Mouse (Mus musculus) midbrain, embryonic 10.5 days (tissue): ENCODE measurements at regions not wholly inside any gene's neighbourhood (a gene's known extent, or its start where the extent isn't known, plus 50 kb on each side); places are given as distances from the start of the nearest gene placed in this dataset.

Source experiments
- DNase-seq: peaks from one replicate; pipeline ENCODE4 v3.0.0-alpha.2; 2017; ENCODE audit warnings: low spot score
- H3K27ac ChIP-seq: fragments of 300-500 bp; sonication (generic); replicated peaks from 2 replicates; pipeline ENCODE4 v1.5.1; 2016; ENCODE audit warnings: mild to moderate bottlenecking
- H3K27me3 ChIP-seq: fragments of 300-500 bp; sonication (generic); 2 replicates; pipeline ENCODE4 v1.6.1; 2016; ENCODE audit warnings: low read depth, mild to moderate bottlenecking; ENCODE audit not compliant: poor library complexity, severe bottlenecking
- H3K36me3 ChIP-seq: fragments of 300-500 bp; sonication (generic); 2 replicates; pipeline ENCODE4 v1.6.1; 2016; ENCODE audit warnings: mild to moderate bottlenecking, moderate library complexity
- H3K4me1 ChIP-seq: fragments of 300-500 bp; sonication (generic); 2 replicates; pipeline ENCODE4 v1.6.1; 2016
- H3K4me3 ChIP-seq: fragments of 300-500 bp; sonication (generic); 2 replicates; pipeline ENCODE4 v1.5.1; 2016; ENCODE audit warnings: mild to moderate bottlenecking, moderate library complexity
- H3K9me3 ChIP-seq: fragments of 300-500 bp; sonication (generic); replicated peaks from 2 replicates; pipeline ENCODE4 v1.6.1; 2016; ENCODE audit warnings: mild to moderate bottlenecking
- WGBS: fragments of 180-500 bp; shearing (Covaris S2); methylation state at CpG from one replicate; pipeline ENCODE4 v1.1.7; 2016; 5-methylcytosine and 5-hydroxymethylcytosine counted together

DNA sequence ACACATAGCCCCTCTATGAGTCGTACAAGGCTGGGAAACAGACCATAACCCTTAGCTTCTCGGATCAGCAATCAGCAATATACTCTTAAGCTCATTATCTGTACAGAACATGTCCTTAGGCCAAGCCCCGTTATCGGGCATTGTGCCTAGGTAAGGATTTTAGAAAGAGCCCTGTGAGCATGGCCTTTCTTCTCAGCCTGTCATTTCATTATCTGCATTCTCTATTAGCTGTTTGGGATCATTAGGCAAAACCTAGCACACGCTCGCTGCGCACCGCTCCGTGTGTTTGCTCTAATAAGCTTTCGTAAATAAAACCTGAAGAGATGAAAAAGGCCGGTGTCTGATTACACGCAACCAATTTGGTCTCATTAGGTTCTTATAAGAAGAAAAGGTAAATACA lies 2507.1 kb upstream of the 5930422O12Rik start:
- Histone ChIP-seq H3K36me3 (no peaks in the 10 kb centered on the region), H3K27ac (no peak overlapping the region), H3K27me3 (no peaks in the 10 kb centered on the region; the same call in 1 of the 2 replicates), H3K4me3 (no peak overlapping the region), H3K9me3 (no peaks in the 10 kb centered on the region), H3K4me1 (peaks cover 14% of the 10 kb centered on the region)
- WGBS: 88% methylated on average over 12 of the region's 12 CpGs
- no peak for DNase-seq

DNA sequence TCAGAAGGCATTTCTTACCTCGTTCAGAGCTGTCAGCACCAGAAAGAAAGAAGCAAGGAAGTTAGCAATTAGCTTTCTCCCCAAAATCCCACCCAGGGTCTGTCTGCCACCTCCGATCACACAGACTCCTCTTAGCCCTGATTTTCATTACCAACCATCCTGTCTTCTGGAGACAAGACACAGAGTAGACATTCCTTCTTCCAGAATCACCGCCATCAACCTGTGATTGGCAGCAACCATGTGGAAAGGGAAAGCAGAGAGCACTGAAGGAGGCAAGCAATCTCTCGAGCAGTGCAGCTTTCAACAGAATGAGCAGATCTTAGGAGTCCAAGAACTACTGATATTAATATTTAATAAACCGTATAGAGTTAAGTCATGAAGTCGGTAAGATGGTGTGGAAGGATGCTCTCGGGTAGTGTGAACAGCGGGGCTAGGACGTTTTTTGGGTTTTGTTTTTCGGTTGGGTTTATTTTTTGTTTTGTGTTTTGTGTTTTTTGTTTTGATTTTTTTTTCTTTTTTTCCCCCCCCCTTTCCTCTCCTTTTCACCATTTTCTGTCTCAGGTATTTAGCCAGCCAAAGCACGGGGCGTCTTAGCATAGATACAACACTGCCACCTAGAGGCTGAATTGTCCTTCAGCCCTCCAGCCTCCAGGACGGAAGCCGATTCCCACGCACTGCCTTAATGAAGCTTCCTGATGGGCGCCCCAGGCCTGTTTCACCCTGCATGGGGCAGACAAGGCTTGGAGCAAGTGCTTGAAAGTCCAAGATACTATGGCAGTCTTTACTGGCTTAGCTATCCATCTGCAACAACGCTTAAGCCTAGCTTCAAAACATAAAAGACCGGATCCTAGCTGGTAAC lies 2505.0 kb upstream of the 5930422O12Rik start:
- H3K36me3 ChIP-seq: no peaks in the 10 kb centered on the region
- H3K4me3 ChIP-seq: 0 out of 2 replicates have a peak overlapping the region, but pooled peaks have one; percentile 30
- H3K4me1 ChIP-seq: peaks cover 11% of the 10 kb centered on the region
- no peaks in the 10 kb centered on the region for H3K9me3 ChIP-seq
- DNase-seq: peak; percentile 74
- WGBS: 41% methylated on average over 18 of the region's 18 CpGs
- H3K27me3 ChIP-seq: no peaks in the 10 kb centered on the region; the same call in 1 of the 2 replicates
- H3K27ac ChIP-seq: peak overlapping the region; percentile 50

DNA sequence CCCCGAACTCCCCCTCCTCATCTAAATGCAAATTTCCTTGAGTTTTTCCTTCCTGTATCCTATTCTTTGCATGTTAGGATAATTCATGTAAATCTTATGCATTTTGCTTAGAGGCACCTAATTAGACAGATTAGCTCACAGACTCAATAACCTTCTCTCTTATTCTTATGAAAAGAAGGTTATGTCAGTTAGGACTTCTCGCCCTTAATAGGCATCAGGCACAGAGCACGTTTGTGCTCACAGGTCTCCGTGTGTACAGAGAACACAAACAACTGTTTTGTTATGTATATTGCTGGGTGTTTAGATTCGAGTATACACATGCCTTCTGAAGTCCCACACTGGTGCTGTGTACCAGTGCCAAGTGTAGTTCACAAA lies 2504.4 kb upstream of the 5930422O12Rik start:
- Histone ChIP-seq H3K4me1 (peaks cover 11% of the 10 kb centered on the region), H3K27me3 (no peaks in the 10 kb centered on the region; the same call in 1 of the 2 replicates), H3K27ac (peak overlapping the region; percentile 50), H3K36me3 (no peaks in the 10 kb centered on the region), H3K4me3 (0 out of 2 replicates have a peak overlapping the region, but pooled peaks have one; percentile 30), H3K9me3 (no peaks in the 10 kb centered on the region)
- DNase-seq: no peak
- 30% methylated on average over 5 of the region's 5 CpGs for WGBS

DNA sequence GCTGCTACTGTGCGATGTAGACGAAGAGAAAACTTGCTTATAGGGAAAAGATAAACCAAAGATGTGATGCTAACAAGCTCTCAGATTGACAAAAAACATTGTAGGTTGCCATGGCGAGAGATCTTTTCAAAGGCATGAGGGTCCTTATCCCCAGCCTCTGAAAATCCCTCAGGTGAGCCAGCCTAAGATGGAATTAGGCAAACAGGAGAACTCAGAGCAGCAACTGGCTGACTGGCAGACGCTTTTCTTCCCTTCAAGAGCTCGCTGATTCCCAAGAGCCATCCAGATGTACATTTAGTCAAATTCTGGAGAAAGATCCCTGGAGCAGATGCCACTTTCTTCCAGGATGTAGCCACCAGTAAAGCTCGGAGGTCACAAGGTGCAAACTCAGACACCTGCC lies 2503.9 kb upstream of the 5930422O12Rik start:
- H3K27me3 ChIP-seq: no peaks in the 10 kb centered on the region; the same call in 1 of the 2 replicates
- WGBS: 58% methylated on average over 6 of the region's 6 CpGs
- DNase-seq: no peak
- no peaks in the 10 kb centered on the region for H3K36me3 ChIP-seq
- H3K27ac ChIP-seq: no peak overlapping the region
- H3K4me3 ChIP-seq: no peak overlapping the region
- H3K9me3 ChIP-seq: no peaks in the 10 kb centered on the region
- H3K4me1 ChIP-seq: peaks cover 11% of the 10 kb centered on the region

DNA sequence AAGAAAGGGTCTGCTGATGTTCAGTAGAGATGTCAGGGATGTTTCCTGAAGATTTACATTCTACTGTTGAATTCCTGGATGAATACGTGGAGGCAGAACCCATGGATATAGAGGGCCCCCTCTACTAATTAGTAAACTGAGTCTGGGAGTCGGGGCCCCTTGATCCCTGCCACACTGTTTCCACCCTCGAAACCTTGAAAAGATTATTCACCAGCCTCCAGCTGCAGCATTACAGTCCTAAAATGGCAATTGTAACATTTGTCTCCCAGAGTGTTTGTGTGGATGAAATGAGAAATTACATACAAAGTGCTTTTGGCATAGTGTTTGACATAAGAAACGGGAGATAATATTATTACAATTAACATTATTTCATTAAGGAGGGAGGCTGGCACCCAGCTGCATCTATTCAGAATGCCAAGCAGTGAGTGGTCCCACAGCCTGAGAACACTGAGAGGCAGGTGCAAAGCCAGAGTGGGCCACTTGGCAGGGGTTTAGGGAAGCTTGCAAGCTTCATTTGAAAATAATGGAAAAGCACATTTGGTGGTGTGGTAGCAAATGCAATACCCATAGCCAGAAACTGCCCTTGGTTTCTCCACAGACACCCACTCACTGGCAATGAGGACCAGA lies 2490.9 kb upstream of the 5930422O12Rik start:
- H3K4me3 ChIP-seq: no peak overlapping the region
- H3K27ac ChIP-seq: no peak overlapping the region
- WGBS: 83% methylated on average over 4 of the region's 4 CpGs
- H3K36me3 ChIP-seq: no peaks in the 10 kb centered on the region
- H3K4me1 ChIP-seq: no peaks in the 10 kb centered on the region
- no peaks in the 10 kb centered on the region for H3K27me3 ChIP-seq
- DNase-seq: no peak
- no peaks in the 10 kb centered on the region for H3K9me3 ChIP-seq

DNA sequence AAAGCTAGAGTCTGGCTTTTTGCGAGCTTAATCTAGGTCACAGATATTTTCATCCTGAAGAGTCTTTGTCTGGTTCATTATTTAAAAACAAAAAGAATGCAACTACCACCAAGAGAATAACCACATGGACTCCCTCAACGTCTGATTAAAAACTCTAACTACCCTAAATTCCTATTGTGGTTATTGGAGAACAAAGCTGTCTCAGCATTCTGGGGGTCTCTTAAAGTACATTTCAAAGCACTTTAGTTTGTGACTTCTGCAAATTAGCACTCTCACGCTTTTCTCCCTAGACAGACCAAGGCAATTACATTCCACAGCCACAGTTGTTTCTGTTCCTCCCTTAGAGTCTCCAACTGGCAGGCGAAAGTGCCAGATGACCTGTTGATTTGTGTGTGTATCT lies 2487.6 kb upstream of the 5930422O12Rik start:
- no peaks in the 10 kb centered on the region for H3K4me1 ChIP-seq

DNA sequence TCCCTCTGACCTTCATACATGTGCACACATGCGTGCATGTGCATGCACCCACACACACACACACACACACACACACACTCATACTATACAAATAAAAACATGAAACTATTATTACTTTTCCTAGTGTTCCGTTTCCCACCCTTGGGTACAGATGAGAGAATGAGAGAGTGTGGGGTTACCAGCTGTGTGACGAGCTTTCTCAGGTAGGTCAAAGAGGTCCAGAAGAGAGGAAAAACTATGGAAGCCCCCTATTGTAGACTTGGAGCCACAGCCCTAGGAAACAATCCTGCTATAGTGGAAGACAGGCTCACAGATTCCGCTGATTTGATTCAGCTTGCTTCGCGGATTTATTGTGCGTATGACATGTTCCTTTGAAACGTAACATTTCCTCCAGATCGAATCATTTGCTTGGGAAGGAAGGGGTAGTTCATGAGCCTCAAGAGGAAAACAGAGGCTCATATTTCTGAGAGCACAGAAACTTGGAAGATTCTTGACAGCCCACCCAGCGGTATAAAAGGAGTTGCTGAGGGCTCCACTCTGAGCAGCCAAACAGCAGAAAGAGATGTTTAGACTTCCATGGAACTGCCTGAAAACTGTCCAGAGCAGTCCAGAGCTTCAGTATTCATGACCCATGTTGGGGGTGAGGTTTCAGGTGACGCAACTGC lies 2486.9 kb upstream of the 5930422O12Rik start:
- Histone ChIP-seq H3K4me3 (no peak overlapping the region), H3K9me3 (no peaks in the 10 kb centered on the region), H3K4me1 (no peaks in the 10 kb centered on the region), H3K36me3 (no peaks in the 10 kb centered on the region), H3K27ac (no peak overlapping the region), H3K27me3 (no peaks in the 10 kb centered on the region)
- 88% methylated on average over 11 of the region's 11 CpGs for WGBS
- no peak for DNase-seq

More for the DNA sequence above, 2487.6 kb upstream of the 5930422O12Rik start:
- Histone ChIP-seq H3K36me3 (no peaks in the 10 kb centered on the region), H3K27me3 (no peaks in the 10 kb centered on the region), H3K27ac (no peak overlapping the region), H3K9me3 (no peaks in the 10 kb centered on the region), H3K4me3 (no peak overlapping the region)
- 60% methylated on average over 4 of the region's 4 CpGs for WGBS
- DNase-seq: no peak

DNA sequence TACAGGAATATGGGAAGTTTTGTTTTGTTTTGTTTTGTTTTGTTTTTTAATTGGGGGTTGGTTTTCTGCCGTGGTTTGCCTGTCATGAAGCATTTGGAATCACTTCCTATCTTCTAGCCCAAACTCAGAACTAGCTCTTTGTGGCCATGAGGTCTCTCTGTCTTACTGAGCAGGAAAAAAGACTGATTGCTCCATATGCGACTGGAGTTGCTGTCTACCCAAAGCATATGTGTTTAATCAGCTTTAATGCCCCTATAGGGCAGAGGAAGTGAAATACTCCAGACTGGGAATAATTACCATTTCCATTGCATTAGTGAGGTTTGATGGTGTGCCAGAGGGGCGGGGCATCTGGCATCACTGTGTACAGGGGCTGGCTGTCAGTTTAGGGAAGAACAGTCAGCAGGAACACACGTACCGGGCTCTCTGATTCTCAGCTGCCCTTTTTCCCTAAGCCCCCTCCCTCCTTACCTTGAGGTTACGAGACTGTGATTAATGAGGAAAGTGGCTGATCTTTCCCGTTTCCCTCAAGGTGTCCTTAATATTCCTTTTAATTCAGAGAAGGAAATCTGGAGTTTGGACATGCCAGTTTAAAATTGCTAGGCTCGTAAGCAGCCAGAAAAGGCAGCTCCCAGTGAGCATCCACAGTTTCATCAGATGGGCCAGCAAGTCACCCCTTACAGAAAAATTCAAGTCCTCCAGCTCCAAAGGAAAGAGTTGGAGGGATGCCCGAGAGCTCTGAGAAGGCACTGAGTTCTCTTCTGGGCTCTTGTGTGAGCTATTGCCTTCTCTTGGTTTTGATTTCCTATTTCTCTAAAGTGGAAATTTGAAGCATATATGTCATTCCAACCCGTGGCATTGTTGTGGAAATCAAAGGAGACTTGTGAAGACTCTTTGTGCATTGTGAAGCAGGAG lies 2482.1 kb upstream of the 5930422O12Rik start:
- no peak for DNase-seq
- Histone ChIP-seq H3K4me1 (no peaks in the 10 kb centered on the region), H3K27me3 (no peaks in the 10 kb centered on the region), H3K36me3 (no peaks in the 10 kb centered on the region), H3K27ac (no peak overlapping the region), H3K4me3 (no peak overlapping the region), H3K9me3 (no peaks in the 10 kb centered on the region)
- 83% methylated on average over 10 of the region's 10 CpGs for WGBS

DNA sequence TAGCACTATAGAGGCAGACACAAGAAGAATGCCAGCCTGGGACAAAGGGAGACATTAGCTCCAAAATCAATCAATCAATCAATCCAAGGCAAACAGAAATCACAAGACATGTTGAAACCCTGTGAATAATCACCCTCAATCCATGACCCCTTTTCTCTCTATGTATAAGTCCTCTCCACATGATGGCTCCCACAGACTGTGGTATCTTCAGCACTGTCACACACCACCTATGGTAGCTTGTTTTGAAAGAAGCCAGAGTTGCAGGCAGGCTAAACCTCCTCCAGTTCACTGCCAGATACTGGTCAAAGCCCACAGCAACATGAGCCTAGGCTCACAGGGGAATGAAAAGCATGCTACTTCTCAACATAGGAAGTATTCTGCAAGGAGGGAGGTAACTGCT lies 2475.7 kb upstream of the 5930422O12Rik start:
- H3K27ac ChIP-seq: no peak overlapping the region
- H3K36me3 ChIP-seq: no peaks in the 10 kb centered on the region
- H3K4me1 ChIP-seq: no peaks in the 10 kb centered on the region
- no peaks in the 10 kb centered on the region for H3K9me3 ChIP-seq
- 0 out of 2 replicates have a peak, but pooled peaks cover 1% of the 10 kb centered on the region for H3K27me3 ChIP-seq
- no peak overlapping the region for H3K4me3 ChIP-seq
- DNase-seq: no peak

DNA sequence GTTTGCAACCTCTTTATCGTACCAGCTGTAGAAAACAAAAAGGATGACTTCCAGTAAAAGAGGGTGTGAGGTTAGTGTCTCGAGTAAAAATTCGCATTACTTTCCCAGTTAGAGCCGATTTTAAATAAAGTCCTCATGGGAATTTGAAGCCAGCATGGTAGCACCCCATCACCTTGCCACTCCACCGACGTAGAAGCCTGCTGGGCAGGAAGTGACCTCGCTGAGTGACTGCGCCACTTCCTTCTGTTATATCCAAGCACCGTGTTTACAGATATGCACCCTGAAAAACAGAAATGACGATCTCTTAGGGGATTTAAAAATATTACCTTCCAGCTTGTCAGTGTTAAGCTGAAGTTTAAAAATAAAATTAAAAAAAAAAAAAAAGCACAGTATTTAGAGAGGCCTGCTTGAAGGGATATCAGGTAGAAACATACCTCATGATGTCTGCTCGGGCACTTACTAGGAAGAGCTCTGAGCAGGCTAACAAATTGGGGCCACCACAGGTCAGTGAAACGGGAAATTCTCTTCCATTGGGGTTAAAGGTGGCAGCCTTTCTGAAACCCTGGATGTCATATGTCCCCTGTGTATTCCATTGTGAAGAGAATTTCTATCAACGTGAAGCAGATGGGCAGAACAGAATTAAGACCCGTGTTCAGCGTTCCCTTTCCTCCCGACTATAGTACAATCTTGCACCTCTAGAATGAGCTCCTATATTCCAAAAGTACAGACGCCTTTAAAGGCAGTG lies 2468.9 kb upstream of the 5930422O12Rik start:
- H3K27ac ChIP-seq: no peak overlapping the region

DNA sequence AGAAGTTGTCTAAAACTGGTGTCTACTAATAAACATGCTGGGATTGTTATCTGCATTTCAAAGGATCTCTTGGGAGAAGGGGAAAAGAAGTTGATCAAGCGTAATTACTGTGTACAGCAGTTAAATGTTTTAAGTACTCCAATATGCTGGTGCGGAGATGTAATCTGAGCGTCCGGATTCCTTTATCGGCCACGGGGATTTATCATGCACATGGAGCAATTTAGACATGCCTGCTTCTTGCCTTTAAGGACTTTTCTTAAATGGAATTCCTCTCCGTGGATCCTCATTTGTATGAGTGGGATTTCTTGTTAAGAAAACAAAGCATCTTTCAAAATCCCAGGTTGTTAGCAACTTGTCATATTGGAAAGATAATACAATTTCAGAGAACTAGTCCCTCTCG lies 2468.0 kb upstream of the 5930422O12Rik start:
- Histone ChIP-seq H3K27me3 (0 out of 2 replicates have a peak, but pooled peaks cover 7% of the 10 kb centered on the region), H3K4me3 (no peak overlapping the region), H3K4me1 (peaks cover 3% of the 10 kb centered on the region; the same call in 1 of the 2 replicates), H3K27ac (no peak overlapping the region), H3K9me3 (no peaks in the 10 kb centered on the region), H3K36me3 (no peaks in the 10 kb centered on the region)
- no peak for DNase-seq
- 84% methylated on average over 8 of the region's 8 CpGs for WGBS

More for the DNA sequence above, 2468.9 kb upstream of the 5930422O12Rik start:
- Histone ChIP-seq H3K9me3 (no peaks in the 10 kb centered on the region), H3K27me3 (0 out of 2 replicates have a peak, but pooled peaks cover 7% of the 10 kb centered on the region), H3K4me1 (peaks cover 3% of the 10 kb centered on the region; the same call in 1 of the 2 replicates), H3K36me3 (no peaks in the 10 kb centered on the region), H3K4me3 (peak overlapping the region; percentile 29)
- 54% methylated on average over 17 of the region's 17 CpGs for WGBS
- DNase-seq: no peak
